Mouse (Mus musculus): Measurements from ENCODE around the gene Gm21861.
"Not testable (repeated sequence)": the region's sequence is repeated elsewhere in the genome, so short reads cannot be mapped to it uniquely, and the experiment has no call there.

The Gm21861 gene

GRCm38 (mm10) chrY:58814497-58814896, at the start of gene Gm21861:
Gene Gm21861 (minus strand): TSS chrY:58814597.
- not testable (repeated sequence) for DNase-seq (ENCODE audit: low spot score)

Data from lung, postnatal 25 days (tissue).